Mouse (Mus musculus): ENCODE measurements around the gene Snx25.

The Snx25 gene

GRCm38 (mm10) chr8:46152064-46153031 is at the start of gene Snx25:
Gene Snx25 (minus strand): TSS chr8:46152159.
- in situ Hi-C loops (cut with MboI; ENCODE audit: low pct_unique_long_range_greater_than_20kb in 1 of 2, low sequenced_read_pairs in 2 of 2, unreplicated experiment in 1 of 2): no loop called here

GRCm38 (mm10) chr8:46197673-46198072 is 45.7 kb upstream of the Snx25 start:
- in situ Hi-C loops (cut with MboI; ENCODE audit: low pct_unique_long_range_greater_than_20kb in 1 of 2, low sequenced_read_pairs in 2 of 2, unreplicated experiment in 1 of 2): no loop called here

GRCm38 (mm10) chr8:46196877-46197276 is 44.9 kb upstream of the Snx25 start:
- in situ Hi-C loops (cut with MboI; ENCODE audit: low pct_unique_long_range_greater_than_20kb in 1 of 2, low sequenced_read_pairs in 2 of 2, unreplicated experiment in 1 of 2): no loop called here

GRCm38 (mm10) chr8:46193100-46193499 is 41.1 kb upstream of the Snx25 start:
- in situ Hi-C loops (cut with MboI; ENCODE audit: low pct_unique_long_range_greater_than_20kb in 1 of 2, low sequenced_read_pairs in 2 of 2, unreplicated experiment in 1 of 2): no loop called here

GRCm38 (mm10) chr8:46185361-46185760 is 33.4 kb upstream of the Snx25 start:
- in situ Hi-C loops (cut with MboI; ENCODE audit: low pct_unique_long_range_greater_than_20kb in 1 of 2, low sequenced_read_pairs in 2 of 2, unreplicated experiment in 1 of 2): no loop called here

GRCm38 (mm10) chr8:46180136-46180535 is 28.2 kb upstream of the Snx25 start:
- in situ Hi-C loops (cut with MboI; ENCODE audit: low pct_unique_long_range_greater_than_20kb in 1 of 2, low sequenced_read_pairs in 2 of 2, unreplicated experiment in 1 of 2): no loop called here

GRCm38 (mm10) chr8:46173651-46174050 is 21.7 kb upstream of the Snx25 start:
- in situ Hi-C loops (cut with MboI; ENCODE audit: low pct_unique_long_range_greater_than_20kb in 1 of 2, low sequenced_read_pairs in 2 of 2, unreplicated experiment in 1 of 2): no loop called here

GRCm38 (mm10) chr8:46163870-46164190 is 11.9 kb upstream of the Snx25 start:
- in situ Hi-C loops (cut with MboI; ENCODE audit: low pct_unique_long_range_greater_than_20kb in 1 of 2, low sequenced_read_pairs in 2 of 2, unreplicated experiment in 1 of 2): no loop called here

- in situ Hi-C loops (cut with MboI; ENCODE audit: low pct_unique_long_range_greater_than_20kb in 1 of 2, low sequenced_read_pairs in 2 of 2, unreplicated experiment in 1 of 2): no loop called here
Observed at GRCm38 (mm10) chr8:46162953-46163869, 11.3 kb upstream of the Snx25 start.

- in situ Hi-C loops (cut with MboI; ENCODE audit: low pct_unique_long_range_greater_than_20kb in 1 of 2, low sequenced_read_pairs in 2 of 2, unreplicated experiment in 1 of 2): no loop called here
Observed at GRCm38 (mm10) chr8:46153042-46153441, 1.1 kb upstream of the Snx25 start.

- in situ Hi-C loops (cut with MboI; ENCODE audit: low pct_unique_long_range_greater_than_20kb in 1 of 2, low sequenced_read_pairs in 2 of 2, unreplicated experiment in 1 of 2): no loop called here
Observed at GRCm38 (mm10) chr8:46151202-46152062, 527 bp downstream of the Snx25 start, which contains the start of gene Cfap97. Gene Cfap97 (plus strand): TSS chr8:46151771.

- in situ Hi-C loops (cut with MboI; ENCODE audit: low pct_unique_long_range_greater_than_20kb in 1 of 2, low sequenced_read_pairs in 2 of 2, unreplicated experiment in 1 of 2): no loop called here
Observed at GRCm38 (mm10) chr8:46149782-46150181, 2.2 kb downstream of the Snx25 start.

- in situ Hi-C loops (cut with MboI; ENCODE audit: low pct_unique_long_range_greater_than_20kb in 1 of 2, low sequenced_read_pairs in 2 of 2, unreplicated experiment in 1 of 2): no loop called here
Observed at GRCm38 (mm10) chr8:46149306-46149705, 2.7 kb downstream of the Snx25 start.

GRCm38 (mm10) chr8:46146173-46146572 is 5.8 kb downstream of the Snx25 start:
- in situ Hi-C loops (cut with MboI; ENCODE audit: low pct_unique_long_range_greater_than_20kb in 1 of 2, low sequenced_read_pairs in 2 of 2, unreplicated experiment in 1 of 2): no loop called here

GRCm38 (mm10) chr8:46143924-46144323 is 8.0 kb downstream of the Snx25 start:
- in situ Hi-C loops (cut with MboI; ENCODE audit: low pct_unique_long_range_greater_than_20kb in 1 of 2, low sequenced_read_pairs in 2 of 2, unreplicated experiment in 1 of 2): no loop called here

- in situ Hi-C loops (cut with MboI; ENCODE audit: low pct_unique_long_range_greater_than_20kb in 1 of 2, low sequenced_read_pairs in 2 of 2, unreplicated experiment in 1 of 2): no loop called here
Observed at GRCm38 (mm10) chr8:46143470-46143869, 8.5 kb downstream of the Snx25 start.

GRCm38 (mm10) chr8:46142498-46143081 is 9.4 kb downstream of the Snx25 start:
- in situ Hi-C loops (cut with MboI; ENCODE audit: low pct_unique_long_range_greater_than_20kb in 1 of 2, low sequenced_read_pairs in 2 of 2, unreplicated experiment in 1 of 2): no loop called here

GRCm38 (mm10) chr8:46141688-46142087 is 10.3 kb downstream of the Snx25 start:
- in situ Hi-C loops (cut with MboI; ENCODE audit: low pct_unique_long_range_greater_than_20kb in 1 of 2, low sequenced_read_pairs in 2 of 2, unreplicated experiment in 1 of 2): no loop called here
